Mouse (Mus musculus) heart, embryonic 13.5 days (tissue): Measurements from ENCODE around the gene Myh11. TPM values are rescaled to one million over a fixed set of nuclear protein-coding genes. Genes with fewer than 3 reads are reported as not detected.

ENCODE experiments used
- ATAC-seq: fragments of 200-750 bp; cut with Nextera tagmentation; 2 replicates; pipeline ENCODE4 v1.8.0; 2017; ENCODE audit warnings: moderate TSS enrichment; ENCODE audit not compliant: insufficient number of reproducible peaks, low FRiP score, low TSS enrichment; ENCODE audit errors: extremely low read depth
- H3K27ac ChIP-seq: fragments of 300-500 bp; sonication (generic); replicated peaks from 2 replicates; pipeline ENCODE4 v1.5.1; 2015; ENCODE audit warnings: moderate library complexity, mild to moderate bottlenecking, inconsistent platforms
- H3K27me3 ChIP-seq: fragments of 300-500 bp; sonication (generic); replicated peaks from 2 replicates; pipeline ENCODE4 v1.6.1; 2015; ENCODE audit warnings: mild to moderate bottlenecking, inconsistent platforms
- H3K36me3 ChIP-seq: fragments of 300-500 bp; sonication (generic); 2 replicates; pipeline ENCODE4 v1.6.1; 2015; ENCODE audit warnings: mild to moderate bottlenecking, inconsistent platforms
- H3K4me1 ChIP-seq: fragments of 300-500 bp; sonication (generic); 2 replicates; pipeline ENCODE4 v1.6.1; 2015; ENCODE audit warnings: inconsistent platforms
- H3K4me2 ChIP-seq: fragments of 300-500 bp; sonication (generic); 2 replicates; pipeline ENCODE4 v1.6.1; 2015; ENCODE audit warnings: inconsistent platforms, mild to moderate bottlenecking, moderate library complexity
- H3K4me3 ChIP-seq: fragments of 300-500 bp; sonication (generic); 2 replicates; pipeline ENCODE4 v1.5.1; 2015; ENCODE audit warnings: moderate library complexity, mild to moderate bottlenecking, inconsistent platforms
- H3K9ac ChIP-seq: fragments of 300-500 bp; sonication (generic); 2 replicates; pipeline ENCODE4 v1.6.1; 2015; ENCODE audit warnings: inconsistent platforms, mild to moderate bottlenecking, moderate library complexity
- H3K9me3 ChIP-seq: fragments of 300-500 bp; sonication (generic); 2 replicates; pipeline ENCODE4 v1.6.1; 2016; ENCODE audit warnings: inconsistent platforms
- WGBS: fragments of 180-500 bp; shearing (Covaris S2); methylation state at CpG from one replicate; pipeline ENCODE4 v1.1.7; 2015; ENCODE audit warnings: mixed read lengths; 5-methylcytosine and 5-hydroxymethylcytosine counted together
- polyA plus RNA-seq: library from polyadenylated mRNA; unstranded; fragments of >200 nt; fragmentation: Nextera tagmentation; extraction: Ambion mirVana; gene quantifications from 2 replicates; pipeline ENCODE4 v1.2.1, GENCODE M21; 2015

Myh11 gene
- polyA plus RNA-seq: 2.9 and 3.2 TPM in 2 replicates

GRCm38 (mm10) chr16:14291223-14291622 is at the start of gene Myh11:
Gene Myh11 (minus strand): TSS chr16:14291372.
- Histone ChIP-seq H3K4me2 (peak within 1 kb of the TSS; percentile 69), H3K27ac (no peak within 1 kb of the TSS), H3K4me3 (peak within 1 kb of the TSS; percentile 43), H3K36me3 (no peaks in the 10 kb centered on the region), H3K9ac (peak within 1 kb of the TSS; percentile 47; the same call in 1 of the 2 replicates), H3K9me3 (no peaks in the 10 kb centered on the region), H3K4me1 (peaks cover 19% of the 10 kb centered on the region), H3K27me3 (peaks cover 94% of the 10 kb centered on the region)
- ATAC-seq: peak; percentile 35; the same call in 1 of the 2 replicates
- 3% methylated on average over 16 of the region's 16 CpGs for WGBS

DNA sequence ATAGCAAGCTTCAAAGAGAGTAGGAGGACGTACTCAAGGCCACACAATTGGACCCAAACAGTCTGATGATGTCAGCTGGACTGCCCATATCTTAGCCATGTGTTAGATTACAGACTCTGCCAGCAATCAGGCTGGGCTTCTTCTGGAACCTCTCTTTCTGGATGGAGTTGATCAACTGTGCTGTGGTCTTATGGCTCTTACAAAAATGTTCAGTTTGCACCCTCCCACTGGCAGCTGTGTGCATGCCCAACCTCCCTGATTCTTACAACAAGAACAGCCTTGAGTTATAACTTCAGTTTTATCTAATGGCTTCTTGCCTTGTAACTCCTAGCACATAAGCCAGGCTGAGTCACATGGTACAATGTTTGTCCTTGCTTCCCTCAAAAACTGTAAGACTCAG is 37.0 kb upstream of the Myh11 start:
- no peaks in the 10 kb centered on the region for H3K9me3 ChIP-seq
- no peak overlapping the region for H3K9ac ChIP-seq
- H3K4me1 ChIP-seq: no peaks in the 10 kb centered on the region
- no peaks in the 10 kb centered on the region for H3K36me3 ChIP-seq
- peaks cover 11% of the 10 kb centered on the region; the same call in 1 of the 2 replicates for H3K27me3 ChIP-seq
- 37% methylated on average over 1 of the region's 1 CpGs for WGBS
- no peak overlapping the region for H3K4me3 ChIP-seq
- H3K27ac ChIP-seq: no peak overlapping the region
- ATAC-seq: no peak
- no peak overlapping the region for H3K4me2 ChIP-seq

GRCm38 (mm10) chr16:14320494-14320893 is 29.3 kb upstream of the Myh11 start:
- Histone ChIP-seq H3K4me2 (no peak overlapping the region), H3K36me3 (no peaks in the 10 kb centered on the region), H3K27ac (no peak overlapping the region), H3K4me3 (no peak overlapping the region), H3K9ac (no peak overlapping the region), H3K9me3 (no peaks in the 10 kb centered on the region), H3K4me1 (peaks cover 11% of the 10 kb centered on the region), H3K27me3 (peaks cover 19% of the 10 kb centered on the region)
- 42% methylated on average over 1 of the region's 1 CpGs for WGBS
- ATAC-seq: no peak

- Histone ChIP-seq H3K9me3 (no peaks in the 10 kb centered on the region), H3K4me1 (peaks cover 13% of the 10 kb centered on the region), H3K4me3 (no peak overlapping the region), H3K27ac (no peak overlapping the region), H3K9ac (no peak overlapping the region), H3K4me2 (no peak overlapping the region), H3K27me3 (peaks cover 19% of the 10 kb centered on the region), H3K36me3 (peaks cover under 1% of the 10 kb centered on the region; the same call in 1 of the 2 replicates)
- WGBS: 72% methylated on average over 3 of the region's 3 CpGs
- no peak for ATAC-seq
These were observed 28.5 kb upstream of the Myh11 start for GRCm38 (mm10) chr16:14319681-14320080.

- H3K4me1 ChIP-seq: peaks cover 13% of the 10 kb centered on the region
- peaks cover 24% of the 10 kb centered on the region for H3K36me3 ChIP-seq
- peak within 1 kb of the TSS; percentile 75 for H3K27ac ChIP-seq
- WGBS: 4% methylated on average over 51 of the region's 51 CpGs
- H3K9ac ChIP-seq: peak within 1 kb of the TSS; percentile 88
- H3K4me3 ChIP-seq: peak within 1 kb of the TSS; percentile 87
- peak within 1 kb of the TSS; percentile 81 for H3K4me2 ChIP-seq
- H3K9me3 ChIP-seq: no peaks in the 10 kb centered on the region
- H3K27me3 ChIP-seq: peaks cover 19% of the 10 kb centered on the region
- ATAC-seq: peak; percentile 100
These were observed 26.0 kb upstream of the Myh11 start, which contains the start of gene Fopnl for GRCm38 (mm10) chr16:14316884-14317876. Gene Fopnl (minus strand): TSS chr16:14317405.

DNA sequence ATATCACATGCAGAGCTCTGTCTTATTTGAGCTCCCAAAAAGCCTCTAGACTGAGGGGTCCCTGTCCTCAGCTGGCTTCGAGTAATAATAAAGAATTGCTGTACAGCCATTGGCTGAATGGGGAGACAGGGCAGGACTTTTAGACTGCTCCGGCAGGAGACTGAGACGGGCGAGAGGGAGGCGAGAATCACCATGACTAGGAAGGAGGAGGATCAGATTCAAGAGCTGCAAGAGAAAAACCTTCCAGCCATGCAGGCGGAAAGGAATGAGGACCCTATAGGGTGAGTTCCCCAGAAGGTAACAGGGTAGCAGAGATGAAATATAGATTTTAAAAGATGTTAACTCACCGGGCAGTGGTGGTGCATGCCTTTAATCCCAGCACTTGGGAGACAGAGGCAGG is 21.7 kb upstream of the Myh11 start:
- H3K4me3 ChIP-seq: no peak overlapping the region
- H3K4me1 ChIP-seq: peaks cover 18% of the 10 kb centered on the region
- no peaks in the 10 kb centered on the region for H3K27me3 ChIP-seq
- H3K9ac ChIP-seq: no peak overlapping the region
- no peak overlapping the region for H3K4me2 ChIP-seq
- no peak overlapping the region for H3K27ac ChIP-seq
- ATAC-seq: no peak
- H3K36me3 ChIP-seq: peaks cover 62% of the 10 kb centered on the region
- no peaks in the 10 kb centered on the region for H3K9me3 ChIP-seq
- 93% methylated on average over 7 of the region's 7 CpGs for WGBS

DNA sequence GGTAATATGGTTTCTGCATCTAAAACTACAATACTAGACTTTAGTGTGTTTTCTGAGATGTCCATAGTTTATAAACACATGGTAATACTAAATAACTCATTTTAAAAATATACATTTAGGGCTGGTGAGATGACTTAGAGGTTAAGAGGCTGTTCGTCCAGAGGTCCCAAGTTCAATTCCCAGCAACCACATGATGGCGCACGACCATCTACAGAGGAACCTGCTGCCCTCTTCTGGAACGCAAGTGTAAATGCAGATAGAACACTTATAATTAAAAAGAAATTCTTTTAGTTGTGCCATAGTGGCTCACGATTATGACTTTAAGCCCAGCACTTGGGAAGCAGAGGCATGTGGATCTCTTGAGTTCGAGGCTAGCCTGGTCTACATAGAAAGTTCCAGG is 20.2 kb upstream of the Myh11 start:
- ATAC-seq: no peak
- 47% methylated on average over 6 of the region's 6 CpGs for WGBS
- Histone ChIP-seq H3K9ac (no peak overlapping the region), H3K4me3 (no peak overlapping the region), H3K27ac (no peak overlapping the region), H3K27me3 (no peaks in the 10 kb centered on the region), H3K4me1 (peaks cover 16% of the 10 kb centered on the region), H3K9me3 (no peaks in the 10 kb centered on the region), H3K36me3 (peaks cover 77% of the 10 kb centered on the region), H3K4me2 (no peak overlapping the region)

GRCm38 (mm10) chr16:14309833-14310232 is 18.7 kb upstream of the Myh11 start:
- no peak for ATAC-seq
- H3K4me2 ChIP-seq: no peak overlapping the region
- no peaks in the 10 kb centered on the region for H3K9me3 ChIP-seq
- H3K27me3 ChIP-seq: no peaks in the 10 kb centered on the region
- no peak overlapping the region for H3K27ac ChIP-seq
- WGBS: 83% methylated on average over 3 of the region's 3 CpGs
- no peak overlapping the region for H3K9ac ChIP-seq
- peaks cover 6% of the 10 kb centered on the region for H3K4me1 ChIP-seq
- no peak overlapping the region for H3K4me3 ChIP-seq
- peaks cover 85% of the 10 kb centered on the region for H3K36me3 ChIP-seq

DNA sequence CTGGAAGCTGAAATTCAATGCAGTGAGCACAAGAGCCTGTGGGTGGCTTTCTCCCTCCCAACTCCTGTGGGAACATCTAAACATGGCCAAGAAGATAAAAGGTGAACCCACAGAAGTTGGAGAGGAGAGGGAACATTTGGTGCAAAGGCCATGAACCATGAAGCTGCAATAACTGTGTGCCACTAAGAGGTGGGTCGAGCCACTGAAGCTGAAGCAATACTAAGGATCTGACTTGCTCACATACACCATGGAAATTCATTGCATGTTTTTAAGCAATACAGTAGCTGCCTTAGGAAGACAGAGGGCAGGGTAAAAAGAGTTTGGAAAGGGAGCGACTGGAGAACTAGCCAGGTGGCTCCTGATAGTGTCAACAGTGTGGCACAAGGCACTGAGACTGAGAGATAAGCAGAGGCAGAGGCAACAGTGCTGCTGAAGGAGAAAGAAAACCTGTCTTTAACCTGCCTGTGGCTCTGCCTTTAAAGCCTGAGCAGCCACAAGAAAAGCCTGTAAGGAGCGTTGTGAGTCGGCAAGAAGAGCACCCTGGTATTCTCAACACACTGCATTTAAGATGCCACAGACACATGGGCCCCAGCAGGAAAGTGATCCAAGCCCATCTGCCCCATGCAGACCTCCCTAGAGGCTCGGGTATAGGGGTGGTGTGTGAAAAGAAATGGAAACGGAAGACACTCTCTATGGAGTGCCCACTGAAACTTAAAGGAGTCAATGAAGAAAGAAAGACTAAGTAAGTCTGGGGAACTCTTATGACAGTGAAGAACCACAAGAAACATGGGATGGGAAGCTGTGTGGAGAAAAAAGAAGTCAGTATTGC is 17.3 kb upstream of the Myh11 start:
- H3K27ac ChIP-seq: no peak overlapping the region
- no peak overlapping the region for H3K4me2 ChIP-seq
- no peak overlapping the region for H3K9ac ChIP-seq
- ATAC-seq: no peak
- H3K4me3 ChIP-seq: no peak overlapping the region
- H3K36me3 ChIP-seq: peaks cover 84% of the 10 kb centered on the region
- no peaks in the 10 kb centered on the region for H3K9me3 ChIP-seq
- WGBS: 74% methylated on average over 6 of the region's 6 CpGs
- no peaks in the 10 kb centered on the region for H3K27me3 ChIP-seq
- peaks cover 15% of the 10 kb centered on the region for H3K4me1 ChIP-seq

DNA sequence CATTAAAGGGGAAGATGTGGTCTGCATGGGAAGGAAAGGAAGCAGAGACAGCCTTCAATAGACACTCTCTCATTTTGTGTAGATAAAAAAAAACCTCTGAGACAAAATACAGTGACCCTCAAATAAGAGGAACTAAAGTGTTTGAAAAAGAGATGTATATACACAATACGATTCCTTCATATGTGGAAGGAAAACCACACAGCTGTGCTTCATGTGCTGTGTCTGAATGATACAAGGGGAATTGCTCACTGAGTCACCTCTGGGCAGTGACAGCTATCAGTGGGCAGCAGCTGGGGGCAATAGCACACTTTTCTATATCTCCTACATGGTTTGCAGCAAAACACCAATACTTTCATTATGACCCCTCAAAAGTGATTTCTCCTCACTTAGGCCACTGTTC is 16.2 kb upstream of the Myh11 start:
- H3K9me3 ChIP-seq: no peaks in the 10 kb centered on the region
- H3K27ac ChIP-seq: no peak overlapping the region
- H3K4me3 ChIP-seq: no peak overlapping the region
- no peak for ATAC-seq
- H3K9ac ChIP-seq: no peak overlapping the region
- H3K27me3 ChIP-seq: no peaks in the 10 kb centered on the region
- 88% methylated on average over 1 of the region's 1 CpGs for WGBS
- H3K36me3 ChIP-seq: peaks cover 82% of the 10 kb centered on the region
- no peak overlapping the region for H3K4me2 ChIP-seq
- H3K4me1 ChIP-seq: peaks cover 15% of the 10 kb centered on the region

GRCm38 (mm10) chr16:14306451-14306850 is 15.3 kb upstream of the Myh11 start:
- Histone ChIP-seq H3K4me1 (peaks cover 15% of the 10 kb centered on the region), H3K9me3 (no peaks in the 10 kb centered on the region), H3K36me3 (peaks cover 82% of the 10 kb centered on the region), H3K4me3 (no peak overlapping the region), H3K27ac (no peak overlapping the region), H3K27me3 (no peaks in the 10 kb centered on the region), H3K4me2 (no peak overlapping the region), H3K9ac (no peak overlapping the region)
- ATAC-seq: no peak
- WGBS: 84% methylated on average over 1 of the region's 1 CpGs
